ENCODE assay signal across 8 mouse cellular contexts in the genomic region with DNA sequence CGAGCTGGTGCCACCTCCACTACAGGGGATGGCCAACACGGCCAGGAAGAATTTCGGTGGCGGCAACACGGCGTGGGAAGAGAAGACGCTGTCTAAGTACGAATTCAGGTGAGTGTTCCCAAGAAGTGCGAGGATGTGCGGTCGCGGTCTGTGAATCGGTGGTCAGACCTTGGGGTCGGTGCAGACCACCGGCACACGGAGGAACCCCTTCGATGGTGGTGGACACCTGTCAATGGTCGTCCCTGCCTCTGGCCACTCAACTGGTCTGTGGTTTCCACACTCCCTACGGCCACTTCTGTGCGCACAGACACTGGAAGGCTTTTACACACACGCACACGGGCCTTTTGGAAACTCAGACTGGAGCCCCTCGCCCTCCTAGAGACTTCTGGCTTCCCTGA. TPM values are rescaled to one million over a fixed set of nuclear protein-coding genes. Genes with fewer than 3 reads are reported as not detected.
DNase-seq lines count a peak whose midpoint lies in the region; ATAC-seq and TF ChIP-seq lines count a peak whose summit lies in the region.

No protein-coding gene starts in this region.

- H3K36me3 ChIP-seq in kidney, adult 2 months (ENCODE audit: control insufficient read depth, insufficient read depth, low read length), result no peaks in the 10 kb centered on the region; the same call in 1 of the 2 replicates
- peaks cover 1 to 5% of the 10 kb centered on the region in 2 experiments; a peak in 2 of 4 replicates for H3K36me3 ChIP-seq in MEL (ENCODE audit: control insufficient read depth in 1 of 2, insufficient read depth in 2 of 2, low read length in 2 of 2)
- peaks cover 28% of the 10 kb centered on the region for H3K36me3 ChIP-seq in heart, embryonic 16.5 days (ENCODE audit: control insufficient read depth, insufficient read depth)
- peaks cover 51% of the 10 kb centered on the region for H3K36me3 ChIP-seq in midbrain, embryonic 10.5 days

- no peak for DNase-seq in kidney, adult 2 months
- DNase-seq in kidney, postnatal 14 days, result no peak
- peak; percentile 43 for DNase-seq in MEL (ENCODE audit: low read depth, low spot score)
- DNase-seq in midbrain, embryonic 10.5 days (ENCODE audit: low spot score), result no peak
- no peak for DNase-seq in left cerebral cortex, adult 9 months (ENCODE audit: low spot score in 2 of 2)
- no peak for DNase-seq in urinary bladder, postnatal 25 days (ENCODE audit: low spot score)

- H3K27me3 ChIP-seq in kidney, adult 2 months (replicated peaks; ENCODE audit: control insufficient read depth, insufficient read depth, low read length), result no peaks in the 10 kb centered on the region
- H3K27me3 ChIP-seq in MEL (ENCODE audit: control insufficient read depth in 1 of 2, insufficient read depth in 2 of 2, low read length in 2 of 2), result no peaks in the 10 kb centered on the region
- H3K27me3 ChIP-seq in heart, embryonic 16.5 days (ENCODE audit: control insufficient read depth, insufficient read depth, low read length), result no peaks in the 10 kb centered on the region
- H3K27me3 ChIP-seq in midbrain, embryonic 10.5 days (ENCODE audit: low read depth, poor library complexity, severe bottlenecking), result no peaks in the 10 kb centered on the region

- no peak for TF ChIP-seq EP300 in MEL (IDR thresholded peaks at IDR 0.05; ENCODE audit: low read depth in 1 of 2, low read length in 2 of 2)

- no peak overlapping the region for H3K27ac ChIP-seq in kidney, adult 2 months (ENCODE audit: insufficient read depth, low read depth, low read length)
- H3K27ac ChIP-seq in MEL (ENCODE audit: control insufficient read depth, low read depth, low read length), result no peak overlapping the region; the same call in 1 of the 2 replicates
- peak overlapping the region; percentile 12; the same call in 1 of the 2 replicates for H3K27ac ChIP-seq in heart, embryonic 16.5 days (ENCODE audit: low read length)
- H3K27ac ChIP-seq in midbrain, embryonic 10.5 days (replicated peaks), result peak overlapping the region; percentile 91

- H3K4me3 ChIP-seq in kidney, adult 2 months (ENCODE audit: insufficient read depth, low read depth, low read length), result peak overlapping the region; percentile 83
- peak overlapping the region; percentile 78 to 86 for H3K4me3 ChIP-seq in MEL (ENCODE audit: control insufficient read depth in 1 of 2, insufficient read depth in 1 of 2, low read depth in 2 of 2, low read length in 2 of 2)
- peak overlapping the region; percentile 96 for H3K4me3 ChIP-seq in heart, embryonic 16.5 days (ENCODE audit: low read length)
- H3K4me3 ChIP-seq in midbrain, embryonic 10.5 days, result peak overlapping the region; percentile 94

- ATAC-seq in heart, embryonic 16.5 days (replicated peaks; ENCODE audit: extremely low read depth, insufficient read depth, low FRiP score), result no peak
- ATAC-seq in frontal cortex, adult (ENCODE audit: low TSS enrichment), result no peak

- WGBS in kidney, adult 2 months, result under 1% methylated on average over 23 of the region's 23 CpGs
- WGBS in heart, embryonic 16.5 days, result under 1% methylated on average over 23 of the region's 23 CpGs
- 1% methylated on average over 23 of the region's 23 CpGs for WGBS in midbrain, embryonic 10.5 days

- H3K4me1 ChIP-seq in kidney, adult 2 months (ENCODE audit: control insufficient read depth, insufficient read depth, low read length), result peaks cover 5% of the 10 kb centered on the region; the same call in 1 of the 2 replicates
- peaks cover 0 to 6% of the 10 kb centered on the region in 2 experiments; a peak in 2 of 4 replicates for H3K4me1 ChIP-seq in MEL (ENCODE audit: control insufficient read depth in 1 of 2, insufficient read depth in 2 of 2, low read length in 2 of 2)
- peaks cover 12% of the 10 kb centered on the region for H3K4me1 ChIP-seq in heart, embryonic 16.5 days (ENCODE audit: control insufficient read depth, insufficient read depth, low read length)
- peaks cover 25% of the 10 kb centered on the region for H3K4me1 ChIP-seq in midbrain, embryonic 10.5 days

- no peaks in the 10 kb centered on the region for H3K9me3 ChIP-seq in MEL (replicated peaks; ENCODE audit: insufficient read depth, low read length)
- H3K9me3 ChIP-seq in heart, embryonic 16.5 days (replicated peaks; ENCODE audit: control insufficient read depth, low read length), result no peaks in the 10 kb centered on the region
- H3K9me3 ChIP-seq in midbrain, embryonic 10.5 days (replicated peaks), result no peaks in the 10 kb centered on the region

- peaks cover 13% of the 10 kb centered on the region for H3K79me2 ChIP-seq in MEL (ENCODE audit: control insufficient read depth, insufficient read depth, low read length, poor library complexity)

- no peak for TF ChIP-seq RAD21 in MEL (IDR thresholded peaks at IDR 0.05; ENCODE audit: low read depth, low read length)

- no peak for TF ChIP-seq CTCF in kidney, adult 2 months (conservative IDR thresholded peaks at IDR 0.05; ENCODE audit: insufficient read depth, insufficient read length, low read depth, low read length)
- no peak for TF ChIP-seq CTCF in MEL (IDR thresholded peaks at IDR 0.05 in 2 of 3, conservative IDR thresholded peaks at IDR 0.05 in 1 of 3; ENCODE audit: control insufficient read depth in 1 of 3, insufficient read depth in 1 of 3, low read depth in 2 of 3, low read length in 3 of 3, poor library complexity in 1 of 3, severe bottlenecking in 1 of 3)

- peak overlapping the region; percentile 70 for H3K4me2 ChIP-seq in heart, embryonic 16.5 days (ENCODE audit: low read depth, low read length)

- peak overlapping the region; percentile 89 for H3K9ac ChIP-seq in MEL (ENCODE audit: control insufficient read depth, low read depth, low read length, poor library complexity, severe bottlenecking)
- peak overlapping the region; percentile 90 for H3K9ac ChIP-seq in heart, embryonic 16.5 days (ENCODE audit: low read length)

- TF ChIP-seq POLR2A in kidney, adult 2 months (IDR thresholded peaks at IDR 0.05; ENCODE audit: low read depth, low read length), result no peak
- no peak for TF ChIP-seq POLR2A in MEL (IDR thresholded peaks at IDR 0.05; ENCODE audit: control insufficient read depth in 1 of 2, insufficient read depth in 1 of 2, low read depth in 1 of 2, low read length in 2 of 2, poor library complexity in 1 of 2)

TF ChIP-seq in MEL, 35 proteins besides CTCF, POLR2A, EP300 and RAD21:
- TF ChIP-seq GABPA (IDR thresholded peaks at IDR 0.05; ENCODE audit: low read depth, low read length) (no peak), MAZ (IDR thresholded peaks at IDR 0.05; ENCODE audit: low read depth, low read length) (no peak), SIN3A (IDR thresholded peaks at IDR 0.05; ENCODE audit: low read length) (no peak; the same call in 1 of the 2 replicates), TBP (IDR thresholded peaks at IDR 0.05; ENCODE audit: low read depth, low read length) (no peak), ZNF384 (IDR thresholded peaks at IDR 0.05; ENCODE audit: low read depth, low read length) (no peak), TCF12 (IDR thresholded peaks at IDR 0.05; ENCODE audit: low read depth, low read length) (no peak), HCFC1 (IDR thresholded peaks at IDR 0.05; ENCODE audit: low read depth, low read length) (no peak), NELFE (IDR thresholded peaks at IDR 0.05; ENCODE audit: low read depth, low read length) (no peak), SMC3 (IDR thresholded peaks at IDR 0.05; ENCODE audit: low read depth, low read length) (no peak), ZKSCAN1 (IDR thresholded peaks at IDR 0.05; ENCODE audit: low read depth, low read length) (no peak), MAFK (IDR thresholded peaks at IDR 0.05; ENCODE audit: borderline replicate concordance, low read depth, low read length) (no peak), JUND (IDR thresholded peaks at IDR 0.05; ENCODE audit: low read depth, low read length) (no peak), MAX (IDR thresholded peaks at IDR 0.05; ENCODE audit: low read length) (no peak), USF2 (IDR thresholded peaks at IDR 0.05; ENCODE audit: borderline replicate concordance in 1 of 2, insufficient read depth in 1 of 2, low read depth in 1 of 2, low read length in 2 of 2) (no peak)

RNA-seq across cellular contexts. Expression of a gene that starts 0.5 kb away (rescaled TPM):
- 27.3 and 30.4 TPM in 2 replicates for polyA plus RNA-seq in kidney, adult 2 months (2012; rRNA removed)
- 121 and 188 TPM in 2 replicates for total RNA-seq in MEL (2012; rRNA removed)
- polyA plus RNA-seq in MEL (2012; ENCODE audit: insufficient read depth in 1 of 2, insufficient read length in 2 of 2, low read depth in 1 of 2, low replicate concordance in 2 of 2, missing spikeins in 1 of 2), result 100 to 1,000 TPM in 1 of 2 experiments, not detected in 1; 118 TPM
- polyA plus RNA-seq in heart, embryonic 16.5 days (2015; fragmentation: Nextera tagmentation; extraction: Ambion mirVana), result 57.1 and 61.9 TPM in 2 replicates
- 94.7 and 110 TPM in 2 replicates for polyA plus RNA-seq in midbrain, embryonic 10.5 days (2016; fragmentation: Nextera tagmentation; extraction: Ambion mirVana)

RNA-seq across cellular contexts. Expression of a gene that starts 0.8 kb away (rescaled TPM):
- 18.1 and 21.3 TPM in 2 replicates for polyA plus RNA-seq in kidney, adult 2 months (2012; rRNA removed)
- 12.3 and 13.7 TPM in 2 replicates for total RNA-seq in MEL (2012; rRNA removed)
- polyA plus RNA-seq in MEL (2012; ENCODE audit: insufficient read depth in 1 of 2, insufficient read length in 2 of 2, low read depth in 1 of 2, low replicate concordance in 2 of 2, missing spikeins in 1 of 2), result 10 to 100 TPM in 1 of 2 experiments, not detected in 1; 18.6 TPM
- 10.1 and 11.1 TPM in 2 replicates for polyA plus RNA-seq in heart, embryonic 16.5 days (2015; fragmentation: Nextera tagmentation; extraction: Ambion mirVana)
- 11.7 and 11.9 TPM in 2 replicates for polyA plus RNA-seq in midbrain, embryonic 10.5 days (2016; fragmentation: Nextera tagmentation; extraction: Ambion mirVana)

RNA-seq across cellular contexts. Expression of a gene that starts 42.1 kb away (rescaled TPM):
- polyA plus RNA-seq in kidney, adult 2 months (2012; rRNA removed), result 78.5 and 85.8 TPM in 2 replicates
- 29.5 and 41.6 TPM in 2 replicates for total RNA-seq in MEL (2012; rRNA removed)
- polyA plus RNA-seq in MEL (2012; ENCODE audit: insufficient read depth in 1 of 2, insufficient read length in 2 of 2, low read depth in 1 of 2, low replicate concordance in 2 of 2, missing spikeins in 1 of 2), result 10 to 100 TPM in 1 of 2 experiments, not detected in 1; 33.6 TPM
- polyA plus RNA-seq in heart, embryonic 16.5 days (2015; fragmentation: Nextera tagmentation; extraction: Ambion mirVana), result 69.8 and 70.4 TPM in 2 replicates
- polyA plus RNA-seq in midbrain, embryonic 10.5 days (2016; fragmentation: Nextera tagmentation; extraction: Ambion mirVana), result 36.9 TPM in 2 replicates

Comparison
In these comparisons a context has a peak if more than half of its experiments do, and no peak if none do; other contexts are left out.
1. H3K27ac ChIP-seq: peak in heart, embryonic 16.5 days (single experiment) and midbrain, embryonic 10.5 days (single experiment); none in kidney, adult 2 months (single experiment) and MEL (single experiment).
2. Peak in every context shown above with its lines, with median percentiles within 50 percentile points of each other: H3K4me3 ChIP-seq.